Mouse (Mus musculus): ENCODE data around the gene Ncln. TPM values are rescaled to one million over a fixed set of nuclear protein-coding genes. Genes with fewer than 3 reads are reported as not detected.

Ncln gene
- total RNA-seq, 1 experiment from 2014 or later, result 79.6 TPM

- no peak for ATAC-seq (replicated peaks; ENCODE audit: insufficient number of reproducible peaks, low FRiP score, low TSS enrichment, poor library complexity, severe bottlenecking)
These were observed 26.9 kb downstream of the Ncln start for GRCm38 (mm10) chr10:81469253-81469652.

DNA sequence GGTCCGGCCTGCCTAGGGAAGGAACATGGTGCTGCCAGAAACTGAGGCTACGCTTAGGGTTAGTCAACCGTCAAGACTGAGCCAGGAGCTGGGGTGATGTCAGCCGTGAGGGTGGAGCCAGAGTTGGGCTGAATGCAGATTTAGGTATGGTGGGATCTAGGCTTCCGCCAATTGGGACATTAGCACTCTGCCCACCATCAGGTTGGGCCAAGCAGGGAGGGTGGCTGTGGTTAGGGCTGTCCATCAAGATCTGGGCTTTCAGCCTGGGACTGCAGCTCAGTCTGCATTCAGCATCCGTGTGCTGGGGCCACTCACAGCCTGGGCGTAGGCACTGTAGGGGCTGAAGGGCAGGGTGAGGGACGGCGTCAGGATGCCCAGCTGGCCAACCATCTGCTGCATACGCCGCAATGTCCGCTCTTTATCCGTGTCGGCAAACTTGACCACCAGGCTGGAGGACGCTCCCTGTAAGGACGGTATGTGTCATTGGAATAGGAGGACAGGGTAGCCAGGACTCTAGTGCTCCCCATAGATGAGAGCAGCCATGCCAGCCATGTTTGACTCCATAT lies 28.4 kb downstream of the Ncln start:
- ATAC-seq (replicated peaks; ENCODE audit: insufficient number of reproducible peaks, low FRiP score, low TSS enrichment, poor library complexity, severe bottlenecking), result no peak

GRCm38 (mm10) chr10:81466881-81467280 lies 29.3 kb downstream of the Ncln start:
- ATAC-seq (replicated peaks; ENCODE audit: insufficient number of reproducible peaks, low FRiP score, low TSS enrichment, poor library complexity, severe bottlenecking), result no peak

DNA sequence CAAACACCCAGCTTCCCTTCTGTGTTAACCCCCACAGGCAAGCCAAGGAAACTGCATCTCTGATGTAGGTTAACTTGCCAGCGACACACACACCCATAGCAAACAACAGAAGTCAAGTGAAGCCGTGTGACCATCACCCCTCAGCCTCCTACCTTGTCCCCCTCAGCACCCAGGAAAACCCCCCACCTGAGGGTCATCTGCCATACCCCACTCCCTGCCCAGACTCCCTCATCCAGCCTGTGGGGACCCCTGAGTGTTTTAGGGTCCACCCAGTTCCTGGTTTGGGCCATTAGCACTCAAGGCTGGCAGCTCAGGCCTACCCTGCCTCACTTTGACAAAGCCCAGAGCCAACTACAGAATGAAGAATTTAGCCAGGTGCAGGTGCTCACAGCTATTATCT lies 30.1 kb downstream of the Ncln start:
- ATAC-seq (replicated peaks; ENCODE audit: insufficient number of reproducible peaks, low FRiP score, low TSS enrichment, poor library complexity, severe bottlenecking), result no peak

- no peak for ATAC-seq (replicated peaks; ENCODE audit: insufficient number of reproducible peaks, low FRiP score, low TSS enrichment, poor library complexity, severe bottlenecking)
These were observed 30.9 kb downstream of the Ncln start for GRCm38 (mm10) chr10:81465265-81465645.

- ATAC-seq (replicated peaks; ENCODE audit: insufficient number of reproducible peaks, low FRiP score, low TSS enrichment, poor library complexity, severe bottlenecking), result peak; percentile 9; the same call in 1 of the 2 replicates
These were observed 31.6 kb downstream of the Ncln start for GRCm38 (mm10) chr10:81464405-81465264.

DNA sequence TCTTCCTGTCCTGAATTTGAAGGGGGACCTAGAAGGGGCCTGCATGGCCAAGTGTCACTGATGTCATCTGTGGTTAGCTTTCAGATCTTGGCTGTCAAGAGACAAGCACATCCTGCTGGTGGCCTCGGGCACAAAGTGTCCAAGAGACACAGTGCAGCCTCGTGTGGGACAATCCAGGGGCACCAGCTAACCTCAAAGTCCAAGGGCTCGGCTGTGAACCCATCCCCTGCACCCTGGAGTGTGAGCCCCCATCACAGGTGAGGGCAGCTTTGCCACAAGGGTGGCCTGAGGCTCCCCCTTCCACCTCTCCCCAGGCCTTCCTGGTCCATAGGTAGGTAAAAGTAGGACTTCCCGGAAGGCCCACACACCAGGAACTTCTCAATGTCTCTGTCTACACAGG lies 32.7 kb downstream of the Ncln start:
- ATAC-seq (replicated peaks; ENCODE audit: insufficient number of reproducible peaks, low FRiP score, low TSS enrichment, poor library complexity, severe bottlenecking), result no peak

- no peak for ATAC-seq (replicated peaks; ENCODE audit: insufficient number of reproducible peaks, low FRiP score, low TSS enrichment, poor library complexity, severe bottlenecking)
These were observed 33.3 kb downstream of the Ncln start for GRCm38 (mm10) chr10:81462917-81463316.

DNA sequence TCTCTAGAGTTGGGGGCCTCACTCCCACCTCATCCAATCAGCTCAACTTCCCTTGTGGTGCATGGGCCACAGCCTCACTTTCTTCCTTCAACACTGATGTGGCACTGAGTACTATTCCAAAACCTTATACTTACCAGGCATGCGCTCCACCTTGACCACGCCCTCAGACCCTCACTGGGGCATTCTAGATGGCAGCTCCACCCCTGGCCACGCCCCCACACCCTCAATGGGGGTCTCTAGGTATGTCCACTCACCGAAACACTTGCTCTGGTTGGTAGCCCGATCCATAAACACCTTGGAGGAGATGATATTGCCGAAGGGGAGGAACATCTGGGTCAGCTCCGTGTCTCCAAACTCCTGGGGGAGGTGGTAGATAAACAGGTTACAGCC lies 33.8 kb downstream of the Ncln start:
- no peak for ATAC-seq (replicated peaks; ENCODE audit: insufficient number of reproducible peaks, low FRiP score, low TSS enrichment, poor library complexity, severe bottlenecking)

GRCm38 (mm10) chr10:81461673-81462414 lies 34.3 kb downstream of the Ncln start:
- ATAC-seq (replicated peaks; ENCODE audit: insufficient number of reproducible peaks, low FRiP score, low TSS enrichment, poor library complexity, severe bottlenecking), result no peak

GRCm38 (mm10) chr10:81460951-81461350 lies 35.2 kb downstream of the Ncln start:
- ATAC-seq (replicated peaks; ENCODE audit: insufficient number of reproducible peaks, low FRiP score, low TSS enrichment, poor library complexity, severe bottlenecking), result no peak

GRCm38 (mm10) chr10:81460471-81460870 lies 35.7 kb downstream of the Ncln start:
- no peak for ATAC-seq (replicated peaks; ENCODE audit: insufficient number of reproducible peaks, low FRiP score, low TSS enrichment, poor library complexity, severe bottlenecking)

DNA sequence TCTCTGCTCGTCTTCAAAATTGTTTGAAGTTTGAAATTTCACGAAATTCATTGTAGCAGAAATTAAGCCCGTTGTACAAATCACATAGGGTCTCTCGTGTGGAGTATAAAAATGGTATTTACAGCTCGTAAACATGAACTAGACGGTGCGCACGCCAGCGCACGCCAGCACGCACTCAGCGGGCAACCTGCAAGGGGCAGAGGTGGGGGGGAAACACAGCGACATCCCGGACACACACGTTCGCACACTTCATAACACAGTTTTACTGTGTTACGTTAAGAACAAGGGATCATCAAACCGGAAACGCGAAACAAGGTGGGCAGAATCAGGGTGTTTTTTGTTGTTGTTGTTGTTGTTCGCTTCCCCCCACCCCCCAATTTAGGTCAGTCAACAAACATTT lies 36.8 kb downstream of the Ncln start:
- no peak for ATAC-seq (replicated peaks; ENCODE audit: insufficient number of reproducible peaks, low FRiP score, low TSS enrichment, poor library complexity, severe bottlenecking)

DNA sequence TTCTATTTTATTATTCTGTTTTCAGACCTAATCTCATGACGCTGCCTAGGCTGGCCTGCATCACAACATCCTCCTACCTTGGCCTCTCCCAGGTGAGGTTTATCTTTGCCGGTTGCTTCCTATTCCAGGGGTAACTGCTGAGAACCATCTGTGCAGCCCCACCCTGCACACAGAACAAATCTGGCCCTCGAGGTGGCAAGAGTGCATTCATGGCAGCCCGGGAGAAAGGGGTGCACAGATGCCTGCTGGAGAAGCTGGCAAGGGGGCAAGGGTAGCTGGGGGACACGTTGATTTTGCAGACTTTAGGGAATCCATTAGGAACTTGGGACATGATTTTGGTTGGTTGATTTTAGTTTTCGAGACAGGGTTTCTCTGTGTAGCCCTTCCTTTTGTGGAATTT lies 37.9 kb downstream of the Ncln start:
- ATAC-seq (replicated peaks; ENCODE audit: insufficient number of reproducible peaks, low FRiP score, low TSS enrichment, poor library complexity, severe bottlenecking), result no peak

DNA sequence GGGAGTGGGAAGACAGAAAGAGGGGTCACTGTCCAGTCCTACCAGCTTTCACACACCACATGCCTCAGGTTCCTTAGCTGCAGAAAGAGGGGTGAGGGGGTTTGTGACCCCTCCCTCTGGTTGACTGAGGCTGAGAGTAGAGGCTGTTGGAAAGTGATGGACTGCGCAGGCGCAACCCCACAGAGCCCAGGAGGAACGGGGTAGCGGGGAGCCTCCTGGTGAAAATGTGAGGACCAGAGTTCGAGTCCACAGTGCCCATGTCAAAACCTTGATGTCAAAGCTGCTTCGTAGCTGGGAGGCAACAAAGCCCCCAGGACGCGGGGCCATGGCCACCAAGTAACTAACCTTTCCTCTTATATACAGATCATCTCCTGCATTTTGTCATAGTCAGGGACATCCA lies 38.6 kb downstream of the Ncln start:
- ATAC-seq (replicated peaks; ENCODE audit: insufficient number of reproducible peaks, low FRiP score, low TSS enrichment, poor library complexity, severe bottlenecking), result no peak

DNA sequence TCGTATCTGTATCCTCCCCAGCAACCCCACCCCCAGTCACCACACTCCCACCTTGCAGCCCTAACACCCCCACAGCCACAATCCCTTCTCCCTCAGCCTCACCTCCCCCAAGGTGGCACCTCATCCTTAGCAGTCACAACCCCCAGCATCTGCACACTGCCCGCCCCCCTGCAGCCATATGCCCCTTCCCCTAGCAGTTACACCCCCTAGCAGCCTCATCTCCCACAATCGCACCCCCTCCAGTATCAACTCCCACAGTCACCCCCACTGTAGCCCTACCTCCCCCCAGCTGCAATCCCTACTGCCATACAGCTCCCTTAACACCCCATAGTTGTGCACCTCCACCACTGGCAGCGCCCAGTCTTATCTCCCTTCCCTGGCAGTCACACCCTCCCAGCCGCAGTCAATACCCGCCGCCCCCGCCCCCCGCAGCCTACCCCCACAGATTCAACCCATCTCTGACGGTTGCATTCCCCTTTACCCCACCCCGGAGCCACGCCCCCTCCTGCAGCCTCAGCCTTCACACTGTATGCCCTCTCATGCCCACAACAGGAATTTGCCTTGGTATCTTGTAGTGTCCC lies 39.1 kb downstream of the Ncln start:
- no peak for ATAC-seq (replicated peaks; ENCODE audit: insufficient number of reproducible peaks, low FRiP score, low TSS enrichment, poor library complexity, severe bottlenecking)

DNA sequence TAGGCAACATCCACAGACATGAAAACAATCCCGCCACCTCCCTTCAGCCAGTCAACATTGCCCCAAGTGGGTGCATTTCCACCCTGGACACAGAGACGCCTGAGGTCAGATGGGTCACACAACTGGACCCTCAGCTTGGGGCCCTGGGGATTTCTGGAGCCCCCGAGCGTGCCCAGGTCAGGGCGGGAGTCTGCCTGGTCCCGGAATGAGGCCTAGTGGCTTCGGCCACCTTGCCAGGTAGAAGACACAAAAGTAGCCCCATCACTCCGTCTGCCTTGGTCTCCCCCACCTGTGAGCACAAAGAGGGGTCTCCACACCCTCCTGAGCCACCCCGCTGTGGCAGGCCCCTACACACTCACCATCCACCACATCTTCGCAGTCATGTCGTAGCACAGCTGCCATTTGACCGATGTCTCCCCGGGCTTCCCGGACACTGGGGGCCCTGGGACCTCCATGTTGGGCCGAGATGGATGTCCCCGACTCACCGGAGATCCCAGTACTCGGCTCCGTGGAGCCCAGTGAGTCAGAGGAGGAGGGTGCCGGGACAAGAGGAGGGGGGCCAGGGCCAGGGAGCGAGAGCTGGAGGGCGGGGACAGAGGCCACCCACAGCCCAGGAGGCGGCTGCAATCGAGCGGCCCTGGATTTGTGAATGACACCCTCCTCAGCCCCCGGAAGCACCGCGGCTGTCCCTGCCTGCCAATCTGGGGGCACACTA lies 40.9 kb downstream of the Ncln start, which contains the start of gene Nfic:
Nfic (minus strand) TSS at position 455 of the 715 bp plus-strand sequence.
- no peak for ATAC-seq (replicated peaks; ENCODE audit: insufficient number of reproducible peaks, low FRiP score, low TSS enrichment, poor library complexity, severe bottlenecking)

- no peak for ATAC-seq (replicated peaks; ENCODE audit: insufficient number of reproducible peaks, low FRiP score, low TSS enrichment, poor library complexity, severe bottlenecking)
These were observed 42.1 kb downstream of the Ncln start for GRCm38 (mm10) chr10:81454106-81454505.

- ATAC-seq (replicated peaks; ENCODE audit: insufficient number of reproducible peaks, low FRiP score, low TSS enrichment, poor library complexity, severe bottlenecking), result no peak
These were observed 43.3 kb downstream of the Ncln start for GRCm38 (mm10) chr10:81452947-81453288.

Data from monocyte, adult 5-6 weeks (primary cell).